Comparison of ENCODE assay signal across 21 mouse cellular contexts in genomic region chr3:51717455-51717854, GRCm38 (mm10). TPM values are rescaled to one million over a fixed set of nuclear protein-coding genes. Genes with fewer than 3 reads are reported as not detected.
DNase-seq lines count a peak whose midpoint lies in the region; ATAC-seq and TF ChIP-seq lines count a peak whose summit lies in the region.
"Had no signal": no experiment of that assay in that cellular context is flagged by ENCODE, and none has a peak within 500 bp of the region (broad histone marks: within the 10 kb centered on the region; RNA-seq: fewer than 3 reads in every experiment).

No protein-coding gene starts in this region.

- peaks cover 30% of the 10 kb centered on the region for H3K4me1 ChIP-seq in heart, embryonic 10.5 days
- H3K4me1 ChIP-seq in embryonic facial prominence, embryonic 10.5 days: peaks cover 41% of the 10 kb centered on the region
- peaks cover 5% of the 10 kb centered on the region; the same call in 1 of the 2 replicates for H3K4me1 ChIP-seq in intestine, postnatal 0 days (replicated peaks; ENCODE audit: control insufficient read depth, insufficient read depth, low read length)
- H3K4me1 ChIP-seq in lung, adult 2 months (ENCODE audit: control insufficient read depth, insufficient read depth, low read length): peaks cover 3% of the 10 kb centered on the region; the same call in 1 of the 2 replicates

- no peak overlapping the region for H3K4me3 ChIP-seq in heart, embryonic 10.5 days
- no peak overlapping the region for H3K4me3 ChIP-seq in embryonic facial prominence, embryonic 10.5 days
- H3K4me3 ChIP-seq in intestine, postnatal 0 days (ENCODE audit: low read depth, low read length): no peak overlapping the region
- no peak overlapping the region for H3K4me3 ChIP-seq in lung, adult 2 months (replicated peaks; ENCODE audit: extremely low read depth, low read depth, low read length)
- H3K4me3 ChIP-seq: left cerebral cortex, adult 2 months; liver, embryonic 13.5 days; lung, embryonic 15.5 days; midbrain, embryonic 12.5 days; neural tube, embryonic 13.5 days had no signal

- H3K36me3 ChIP-seq in heart, embryonic 10.5 days: no peaks in the 10 kb centered on the region
- no peaks in the 10 kb centered on the region for H3K36me3 ChIP-seq in embryonic facial prominence, embryonic 10.5 days (replicated peaks)
- H3K36me3 ChIP-seq in intestine, postnatal 0 days (ENCODE audit: control insufficient read depth, insufficient read depth): no peaks in the 10 kb centered on the region
- H3K36me3 ChIP-seq: liver, embryonic 13.5 days; lung, embryonic 15.5 days; midbrain, embryonic 12.5 days; neural tube, embryonic 13.5 days had no signal

- H3K27ac ChIP-seq in heart, embryonic 10.5 days: peak overlapping the region; percentile 13; the same call in 1 of the 2 replicates
- peak overlapping the region; percentile 63 for H3K27ac ChIP-seq in embryonic facial prominence, embryonic 10.5 days (replicated peaks)
- no peak overlapping the region for H3K27ac ChIP-seq in intestine, postnatal 0 days (ENCODE audit: low read depth, low read length)
- H3K27ac ChIP-seq: left cerebral cortex, adult 2 months; liver, embryonic 13.5 days; lung, embryonic 15.5 days; macrophage; midbrain, embryonic 12.5 days; neural tube, embryonic 13.5 days had no signal

- no peak for TF ChIP-seq POLR2A in lung, adult 2 months (IDR thresholded peaks at IDR 0.05; ENCODE audit: borderline replicate concordance, extremely low read depth, low read depth, low read length)

- H3K9ac ChIP-seq in intestine, postnatal 0 days (ENCODE audit: low read depth, low read length): no peak overlapping the region
- H3K9ac ChIP-seq: liver, embryonic 13.5 days; lung, embryonic 15.5 days; midbrain, embryonic 12.5 days; neural tube, embryonic 13.5 days had no signal

- H3K27me3 ChIP-seq in heart, embryonic 10.5 days (ENCODE audit: insufficient read depth, poor library complexity, severe bottlenecking): no peaks in the 10 kb centered on the region
- no peaks in the 10 kb centered on the region for H3K27me3 ChIP-seq in embryonic facial prominence, embryonic 10.5 days (replicated peaks; ENCODE audit: low read depth, poor library complexity, severe bottlenecking)
- no peaks in the 10 kb centered on the region for H3K27me3 ChIP-seq in intestine, postnatal 0 days (replicated peaks; ENCODE audit: control insufficient read depth, insufficient read depth, low read length)
- H3K27me3 ChIP-seq: liver, embryonic 13.5 days; lung, embryonic 15.5 days; midbrain, embryonic 12.5 days; neural tube, embryonic 13.5 days had no signal

- no peaks in the 10 kb centered on the region for H3K9me3 ChIP-seq in heart, embryonic 10.5 days
- no peaks in the 10 kb centered on the region for H3K9me3 ChIP-seq in embryonic facial prominence, embryonic 10.5 days
- no peaks in the 10 kb centered on the region for H3K9me3 ChIP-seq in intestine, postnatal 0 days (ENCODE audit: control insufficient read depth)
- H3K9me3 ChIP-seq: liver, embryonic 13.5 days; lung, embryonic 15.5 days; midbrain, embryonic 12.5 days; neural tube, embryonic 13.5 days had no signal

- ATAC-seq in intestine, postnatal 0 days: peak; percentile 85
- ATAC-seq: forebrain, embryonic 14.5 days had no signal

- 60% methylated on average over 3 of the region's 3 CpGs for WGBS in heart, embryonic 10.5 days
- WGBS in embryonic facial prominence, embryonic 10.5 days: 41% methylated on average over 3 of the region's 3 CpGs
- 25% methylated on average over 3 of the region's 3 CpGs for WGBS in intestine, postnatal 0 days
- WGBS in lung, adult 2 months: 72% methylated on average over 3 of the region's 3 CpGs

- H3K4me2 ChIP-seq in intestine, postnatal 0 days (replicated peaks; ENCODE audit: low read depth): no peak overlapping the region
- H3K4me2 ChIP-seq: liver, embryonic 13.5 days; lung, embryonic 15.5 days; midbrain, embryonic 12.5 days; neural tube, embryonic 13.5 days had no signal

- DNase-seq in heart, embryonic 10.5 days (ENCODE audit: low spot score): no peak
- no peak for DNase-seq in heart, postnatal 10 days
- DNase-seq in 3T3-L1 (ENCODE audit: low read depth, low spot score): peak; percentile 61
- no peak for DNase-seq in embryonic facial prominence, embryonic 10.5 days (ENCODE audit: low spot score)
- no peak for DNase-seq in lung, adult 2 months
- DNase-seq in adrenal gland, adult (ENCODE audit: inconsistent age in 2 of 2, low spot score in 1 of 2): no peak
- no peak for DNase-seq in testis, postnatal 14 days (ENCODE audit: low spot score)
- DNase-seq: B cell, adult 2 months; cerebellum, adult 9-10 months; gastrocnemius, postnatal 14 days; heart, adult 18-20 months; layer of hippocampus, adult 9-11 months; liver, embryonic 13.5 days; spleen, adult 18-20 months had no signal

- TF ChIP-seq CTCF in intestine, postnatal 0 days (IDR thresholded peaks at IDR 0.05; ENCODE audit: low read depth): no peak
- no peak for TF ChIP-seq CTCF in lung, adult 2 months (IDR thresholded peaks at IDR 0.05; ENCODE audit: insufficient read depth, low read length)

- intact Hi-C loops in heart, postnatal 10 days (cut with DNase I): no loop called here

RNA-seq across cellular contexts. Expression of gene Mgst2, which starts 57.3 kb away (rescaled TPM):
- polyA plus RNA-seq in heart, embryonic 10.5 days (2016; fragmentation: Nextera tagmentation; extraction: Ambion mirVana): 1.1 and 4.1 TPM in 2 replicates
- total RNA-seq in heart, postnatal 10 days (2021): 1 to 10 TPM in 1 of 2 experiments, under 1 TPM in 1; 0.35 to 2.1 TPM
- 0.61 and 0.74 TPM in 2 replicates for polyA plus RNA-seq in embryonic facial prominence, embryonic 10.5 days (2016; fragmentation: Nextera tagmentation; extraction: Ambion mirVana)
- polyA plus RNA-seq in intestine, postnatal 0 days (2015; fragmentation: Nextera tagmentation; extraction: Ambion mirVana): 128 and 153 TPM in 2 replicates
- polyA plus RNA-seq in lung, adult 2 months (2012; rRNA removed): 1.3 and 3.6 TPM in 2 replicates
- total RNA-seq: left cerebral cortex, adult 2 months had no signal
- polyA plus RNA-seq: forebrain, embryonic 14.5 days had no signal

Comparison
In these comparisons a context has a peak if more than half of its experiments do, and no peak if none do; other contexts are left out.
1. RNA of gene Mgst2, which starts 57.3 kb away (polyA plus RNA-seq): 128 to 153 TPM in intestine, postnatal 0 days; 1.1 to 4.1 TPM in heart, embryonic 10.5 days, 1.3 to 3.6 TPM in lung, adult 2 months and 0.61 to 0.74 TPM in embryonic facial prominence, embryonic 10.5 days; every median in the first group is over 10 times any median in the second.